Mouse (Mus musculus) cerebellum, adult 2 months (tissue): ENCODE measurements around the gene Btbd8. TPM values are rescaled to one million over a fixed set of nuclear protein-coding genes. Genes with fewer than 3 reads are reported as not detected.

Experiments
- DNase-seq, 2 experiments: peaks; one replicate each; pipeline ENCODE4 v3.0.0; 2021
- H3K27ac ChIP-seq: fragments of 200-500 bp; 2 replicates; pipeline ENCODE4 v1.5.1; 2012; ENCODE audit warnings: low read length, control low read depth, inconsistent platforms; ENCODE audit not compliant: insufficient read depth
- H3K27me3 ChIP-seq: fragments of 200-500 bp; 2 replicates; pipeline ENCODE4 v1.6.1; 2012; ENCODE audit warnings: inconsistent platforms, mild to moderate bottlenecking, low read length, moderate library complexity; ENCODE audit not compliant: control insufficient read depth, insufficient read depth
- H3K4me1 ChIP-seq: fragments of 200-500 bp; 2 replicates; pipeline ENCODE4 v1.6.1; 2011; ENCODE audit warnings: low read length; ENCODE audit not compliant: control insufficient read depth, insufficient read depth
- H3K4me3 ChIP-seq: fragments of 200-500 bp; replicated peaks from 2 replicates; pipeline ENCODE3; 2011; ENCODE audit warnings: mild to moderate bottlenecking, low read depth, low read length, control low read depth; ENCODE audit not compliant: insufficient read depth
- CTCF ChIP-seq: fragments of 200-500 bp; IDR thresholded peaks from 2 replicates; pipeline ENCODE4 v1.5.1; 2011; ENCODE audit warnings: low read depth, mild to moderate bottlenecking, control low read depth, low read length, moderate library complexity, borderline replicate concordance; ENCODE audit not compliant: insufficient read depth
- POLR2A ChIP-seq: fragments of 200-500 bp; IDR thresholded peaks from 2 replicates; pipeline ENCODE4 v1.6.1; 2011; ENCODE audit warnings: low read length, control low read depth, borderline replicate concordance; ENCODE audit not compliant: insufficient read depth
- WGBS: fragments of 180-500 bp; shearing (Covaris S2); methylation state at CpG from one replicate; pipeline ENCODE4 v1.1.7; 2018; 5-methylcytosine and 5-hydroxymethylcytosine counted together
- polyA plus RNA-seq: library from polyadenylated mRNA; depleted of rRNA; stranded (reverse); fragments of >200 nt; gene quantifications from 2 replicates; pipeline ENCODE4 v1.2.3, GENCODE M21; 2012

The Btbd8 gene
- polyA plus RNA-seq, 1 experiment: 32.9 TPM

- WGBS: 29% methylated on average over 7 of the region's 7 CpGs
These were observed 75.8 kb downstream of the Btbd8 start for GRCm38 (mm10) chr5:107513583-107513982.

DNA sequence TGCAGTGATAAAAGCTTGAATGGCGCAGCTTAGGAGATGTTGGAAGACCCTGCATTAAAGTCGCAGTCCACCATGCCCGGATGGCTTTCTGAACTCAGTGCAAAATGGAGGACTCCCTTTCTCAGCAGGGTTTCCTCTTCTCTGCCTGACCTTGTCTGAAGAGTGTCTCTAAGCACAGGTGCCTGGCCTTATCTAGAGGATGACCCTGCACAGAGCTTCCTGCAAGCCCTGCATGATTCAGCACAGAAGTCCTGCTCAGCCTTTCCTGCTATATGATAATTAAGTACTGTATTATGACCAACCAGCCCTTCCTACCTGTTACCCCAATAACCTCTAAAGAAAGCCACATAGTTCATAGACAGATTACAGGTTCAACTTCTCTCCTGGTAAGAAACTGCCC lies 77.7 kb downstream of the Btbd8 start:
- DNase-seq: no peak
- Histone ChIP-seq H3K27me3 (no peaks in the 10 kb centered on the region), H3K4me1 (0 out of 2 replicates have a peak, but pooled peaks cover 3% of the 10 kb centered on the region), H3K4me3 (no peak overlapping the region), H3K27ac (no peak overlapping the region)
- TF ChIP-seq POLR2A: no peak
- no peak for TF ChIP-seq CTCF
- 90% methylated on average over 3 of the region's 3 CpGs for WGBS

More at GRCm38 (mm10) chr5:107513583-107513982, 75.8 kb downstream of the Btbd8 start:
- Histone ChIP-seq H3K27ac (no peak overlapping the region), H3K27me3 (no peaks in the 10 kb centered on the region), H3K4me1 (0 out of 2 replicates have a peak, but pooled peaks cover 3% of the 10 kb centered on the region), H3K4me3 (no peak overlapping the region)
- peak; percentile 60 to 64 for DNase-seq
- TF ChIP-seq CTCF (peak; percentile 83), POLR2A (no peak)

DNA sequence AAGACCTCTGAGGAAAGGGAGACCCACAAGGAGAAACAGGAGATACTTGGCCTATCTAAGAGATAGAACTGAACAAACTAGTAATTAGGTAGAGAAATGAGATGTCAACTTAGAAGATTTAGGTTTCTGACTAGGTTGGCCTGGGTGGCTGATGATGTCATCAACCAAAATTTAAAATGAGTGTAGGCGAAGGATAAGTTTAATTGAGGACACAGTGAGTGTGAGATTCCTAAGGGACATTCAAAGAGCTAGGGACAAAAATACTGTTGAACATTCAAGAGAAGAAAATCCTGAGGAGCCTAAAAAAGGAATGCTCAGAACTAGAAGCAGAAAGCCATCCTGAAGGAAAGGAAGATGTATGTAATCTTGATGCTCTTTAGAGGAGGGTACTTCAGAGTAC lies 78.3 kb downstream of the Btbd8 start:
- no peak for TF ChIP-seq POLR2A
- no peak for TF ChIP-seq CTCF
- WGBS: 90% methylated on average over 1 of the region's 1 CpGs
- no peak for DNase-seq
- Histone ChIP-seq H3K4me3 (no peak overlapping the region), H3K27ac (no peak overlapping the region), H3K4me1 (0 out of 2 replicates have a peak, but pooled peaks cover 3% of the 10 kb centered on the region), H3K27me3 (no peaks in the 10 kb centered on the region)

DNA sequence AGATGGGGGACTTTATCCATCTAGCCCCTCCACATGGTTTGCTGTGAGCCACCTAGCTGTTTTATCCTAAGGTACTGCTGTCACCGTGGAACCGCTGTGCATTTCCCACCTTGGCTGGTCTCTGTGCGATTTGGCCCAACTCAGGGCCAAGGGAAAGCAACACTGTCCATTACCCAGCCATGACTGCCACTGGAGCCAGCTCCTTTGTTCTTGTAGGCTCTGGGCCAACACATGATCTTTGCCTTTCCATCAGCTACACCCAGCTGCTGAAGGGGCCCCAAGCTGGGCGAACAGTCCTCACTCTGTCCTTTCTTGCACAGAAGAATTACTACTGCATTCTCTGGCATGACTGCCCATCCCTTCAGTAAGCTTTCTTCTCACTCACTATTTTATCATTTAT lies 80.8 kb downstream of the Btbd8 start:
- DNase-seq: no peak
- 26% methylated on average over 4 of the region's 4 CpGs for WGBS
- no peak overlapping the region for H3K4me3 ChIP-seq
- H3K27ac ChIP-seq: no peak overlapping the region
- H3K4me1 ChIP-seq: peaks cover 4% of the 10 kb centered on the region; the same call in 1 of the 2 replicates
- H3K27me3 ChIP-seq: no peaks in the 10 kb centered on the region
- no peak for TF ChIP-seq CTCF

GRCm38 (mm10) chr5:107521386-107521785 lies 83.6 kb downstream of the Btbd8 start:
- DNase-seq: no peak
- H3K27ac ChIP-seq: no peak overlapping the region
- 94% methylated on average over 6 of the region's 6 CpGs for WGBS
- H3K4me1 ChIP-seq: peaks cover 3% of the 10 kb centered on the region; the same call in 1 of the 2 replicates
- TF ChIP-seq POLR2A (no peak), CTCF (no peak)
- H3K27me3 ChIP-seq: no peaks in the 10 kb centered on the region
- H3K4me3 ChIP-seq: no peak overlapping the region

DNA sequence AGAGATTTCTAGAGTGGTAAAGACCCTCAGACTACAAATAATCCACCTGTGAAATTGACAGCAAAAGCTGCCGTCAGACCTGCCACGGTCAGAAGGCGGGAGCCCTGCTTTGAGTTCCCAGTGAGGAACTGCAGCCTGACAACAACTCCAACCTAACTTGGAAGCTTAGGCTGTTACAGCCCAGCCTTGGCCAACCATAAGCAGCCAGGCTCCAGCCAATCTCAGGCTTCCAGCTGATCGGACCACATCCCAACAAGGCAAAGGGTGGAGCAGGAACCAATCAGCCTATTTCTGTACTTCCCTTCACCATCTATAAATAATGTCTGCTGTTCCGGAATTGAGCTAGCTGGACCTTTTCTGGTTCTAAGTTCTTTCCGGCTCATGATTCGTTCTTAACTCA lies 84.1 kb downstream of the Btbd8 start:
- WGBS: 80% methylated on average over 7 of the region's 7 CpGs
- H3K4me3 ChIP-seq: no peak overlapping the region
- TF ChIP-seq POLR2A (no peak), CTCF (no peak)
- H3K4me1 ChIP-seq: peaks cover 3% of the 10 kb centered on the region; the same call in 1 of the 2 replicates
- no peak for DNase-seq
- H3K27ac ChIP-seq: no peak overlapping the region
- H3K27me3 ChIP-seq: no peaks in the 10 kb centered on the region

DNA sequence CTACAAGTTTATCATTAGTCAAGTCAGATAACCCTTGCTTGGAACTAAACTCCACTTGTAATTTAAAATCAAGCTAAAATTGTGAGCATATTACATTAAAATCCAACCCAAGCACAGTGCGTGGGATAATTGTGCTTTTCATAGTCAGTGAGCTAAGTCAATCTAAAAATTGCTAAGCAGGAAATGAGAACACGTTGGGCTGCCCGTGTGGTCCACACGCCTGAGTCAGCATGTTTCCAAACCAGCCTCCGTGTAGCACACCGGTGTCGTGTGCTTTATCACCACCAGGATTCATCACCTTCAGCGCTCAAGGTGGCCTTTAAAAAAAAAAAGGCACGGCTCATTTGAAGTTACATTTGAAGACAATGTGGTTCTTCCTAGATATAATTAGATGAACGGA lies 86.5 kb downstream of the Btbd8 start:
- WGBS: 85% methylated on average over 10 of the region's 10 CpGs
- Histone ChIP-seq H3K27ac (no peak overlapping the region), H3K4me3 (no peak overlapping the region), H3K4me1 (peaks cover 3% of the 10 kb centered on the region; the same call in 1 of the 2 replicates), H3K27me3 (no peaks in the 10 kb centered on the region)
- no peak for DNase-seq
- TF ChIP-seq POLR2A (no peak), CTCF (no peak)

DNA sequence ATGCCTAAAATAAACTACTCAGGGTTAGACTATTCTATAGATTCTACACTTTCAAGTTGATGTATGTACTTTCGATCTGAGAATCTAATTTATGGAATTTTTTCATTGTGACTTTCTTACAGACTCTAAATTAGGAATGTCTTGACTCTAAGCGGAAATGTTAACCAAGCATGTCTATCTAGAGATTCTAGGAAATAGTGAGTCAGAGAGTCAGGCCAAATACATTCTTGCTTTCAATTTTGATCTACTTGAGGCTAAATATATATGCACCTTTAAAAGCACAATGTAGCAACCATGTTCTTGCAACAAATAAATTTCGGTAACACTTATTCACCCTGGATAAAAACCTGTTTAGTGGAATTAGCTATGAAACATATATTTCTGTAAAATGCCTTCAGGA lies 91.1 kb downstream of the Btbd8 start:
- no peaks in the 10 kb centered on the region for H3K4me1 ChIP-seq
- H3K4me3 ChIP-seq: no peak overlapping the region
- no peak overlapping the region for H3K27ac ChIP-seq
- TF ChIP-seq CTCF: no peak
- TF ChIP-seq POLR2A: no peak
- no peaks in the 10 kb centered on the region for H3K27me3 ChIP-seq
- WGBS: 97% methylated on average over 3 of the region's 3 CpGs
- no peak for DNase-seq
